Mouse (Mus musculus): ENCODE measurements around the gene Gmfb.
"Not testable (repeated sequence)": the region's sequence is repeated elsewhere in the genome, so short reads cannot be mapped to it uniquely, and the experiment has no call there.

Gmfb gene

GRCm38 (mm10) chr14:46821873-46822716 lies at the start of gene Gmfb:
TSS of gene Gmfb (minus strand) at chr14:46822242.
- in situ Hi-C loops (cut with MboI, MseI) = no loop called here

GRCm38 (mm10) chr14:46862922-46863321 lies 40.9 kb upstream of the Gmfb start:
- in situ Hi-C loops (cut with MboI, MseI) = no loop called here

DNA sequence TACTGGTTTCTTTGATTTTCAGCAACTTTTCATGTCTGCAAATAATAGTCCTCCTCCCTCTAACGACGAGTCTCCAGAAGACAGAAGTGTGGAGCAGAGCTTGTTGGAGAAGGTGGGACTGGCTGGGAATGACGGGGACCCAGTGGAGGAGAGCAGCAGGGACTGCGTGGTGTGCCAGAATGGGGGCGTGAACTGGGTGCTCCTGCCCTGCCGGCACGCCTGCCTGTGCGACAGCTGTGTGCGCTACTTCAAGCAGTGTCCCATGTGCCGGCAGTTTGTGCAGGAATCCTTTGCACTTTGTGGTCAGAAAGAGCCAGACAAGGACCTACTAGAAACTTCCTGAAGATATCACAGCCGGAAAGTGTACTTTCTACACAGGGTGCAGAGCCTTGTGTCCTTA lies 31.6 kb upstream of the Gmfb start:
- in situ Hi-C loops (cut with MboI, MseI) = no loop called here

DNA sequence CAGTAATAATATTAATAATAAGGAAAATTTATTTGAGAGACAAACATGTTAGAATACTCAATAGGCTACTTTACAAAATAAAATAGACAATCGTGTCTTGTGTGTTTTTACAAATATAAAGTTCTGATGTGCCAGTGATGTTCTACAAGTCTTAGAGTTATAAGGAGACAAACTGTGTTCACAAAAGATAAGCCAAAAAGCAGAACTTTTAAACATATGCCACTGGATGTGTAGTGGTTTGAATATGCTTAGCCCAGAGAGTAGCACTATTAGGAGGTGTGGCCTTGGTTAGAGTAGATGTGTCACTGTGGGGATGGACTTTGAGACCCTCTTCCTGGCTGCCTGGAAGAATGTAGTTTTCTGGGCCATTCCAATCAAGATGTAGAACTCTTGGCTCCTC lies 27.7 kb upstream of the Gmfb start:
- in situ Hi-C loops (cut with MboI, MseI) = no loop called here

- in situ Hi-C loops (cut with MboI, MseI) = no loop called here
Measured at GRCm38 (mm10) chr14:46848736-46849135, 26.7 kb upstream of the Gmfb start.

GRCm38 (mm10) chr14:46848063-46848590 lies 26.1 kb upstream of the Gmfb start:
- in situ Hi-C loops (cut with MboI, MseI) = no loop called here

GRCm38 (mm10) chr14:46845706-46846105 lies 23.7 kb upstream of the Gmfb start:
- in situ Hi-C loops (cut with MboI, MseI) = no loop called here

GRCm38 (mm10) chr14:46839326-46839725 lies 17.3 kb upstream of the Gmfb start:
- in situ Hi-C loops (cut with MboI, MseI) = no loop called here

DNA sequence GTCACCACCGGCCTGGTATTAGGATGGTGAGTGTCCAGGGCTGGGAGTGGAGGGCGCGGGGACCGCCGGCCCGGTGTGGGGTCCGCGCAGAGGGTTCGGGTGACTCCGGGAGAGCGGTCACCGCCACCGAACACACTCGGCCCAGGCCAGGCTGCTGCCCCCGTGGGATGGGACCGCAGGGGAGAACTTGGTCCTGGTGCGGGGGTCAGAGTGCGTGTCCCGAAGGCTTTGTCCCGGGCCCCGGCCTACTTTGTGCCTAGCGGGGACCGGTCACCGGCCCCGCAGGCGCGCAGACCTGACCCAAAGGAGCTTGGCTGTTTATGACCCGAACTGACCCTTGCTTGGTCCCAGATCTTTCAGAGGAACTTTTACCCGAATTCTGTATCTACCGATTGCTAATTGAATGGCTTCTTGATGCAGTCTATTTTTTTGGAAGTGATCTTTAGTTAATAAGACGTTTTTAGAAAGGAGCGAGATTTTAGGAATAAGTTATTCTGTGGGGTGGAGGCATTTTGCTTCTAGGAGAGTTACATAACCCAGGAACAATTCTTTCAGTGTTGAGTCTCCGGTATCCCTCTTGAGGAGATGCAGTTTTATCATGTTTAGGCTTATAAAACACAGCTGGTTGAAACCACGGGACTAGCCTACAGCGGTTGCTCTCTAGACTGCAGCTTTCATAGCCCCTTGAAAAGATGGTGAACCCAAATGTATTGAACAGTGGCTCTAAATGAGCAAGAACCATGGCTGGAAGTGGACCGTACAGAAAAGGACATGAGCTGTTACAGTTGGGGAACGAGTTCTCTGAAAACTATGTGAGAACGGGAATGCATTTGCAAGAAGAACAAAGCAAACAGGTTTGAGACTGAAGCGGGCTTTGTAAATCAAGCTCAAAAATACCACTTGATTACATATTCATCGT lies 10.6 kb upstream of the Gmfb start:
- in situ Hi-C loops (cut with MboI, MseI) = no loop called here

- in situ Hi-C loops (cut with MboI, MseI) = no loop called here
Measured at GRCm38 (mm10) chr14:46831837-46832333, 9.8 kb upstream of the Gmfb start, which contains the start of gene Cgrrf1. TSS of gene Cgrrf1 (plus strand) at chr14:46832125.

- in situ Hi-C loops (cut with MboI, MseI) = no loop called here
Measured at GRCm38 (mm10) chr14:46831295-46831694, 9.3 kb upstream of the Gmfb start.

GRCm38 (mm10) chr14:46827430-46827829 lies 5.4 kb upstream of the Gmfb start:
- in situ Hi-C loops (cut with MboI, MseI) = no loop called here

- in situ Hi-C loops (cut with MboI, MseI) = no loop called here
Measured at GRCm38 (mm10) chr14:46823996-46824395, 2.0 kb upstream of the Gmfb start.

DNA sequence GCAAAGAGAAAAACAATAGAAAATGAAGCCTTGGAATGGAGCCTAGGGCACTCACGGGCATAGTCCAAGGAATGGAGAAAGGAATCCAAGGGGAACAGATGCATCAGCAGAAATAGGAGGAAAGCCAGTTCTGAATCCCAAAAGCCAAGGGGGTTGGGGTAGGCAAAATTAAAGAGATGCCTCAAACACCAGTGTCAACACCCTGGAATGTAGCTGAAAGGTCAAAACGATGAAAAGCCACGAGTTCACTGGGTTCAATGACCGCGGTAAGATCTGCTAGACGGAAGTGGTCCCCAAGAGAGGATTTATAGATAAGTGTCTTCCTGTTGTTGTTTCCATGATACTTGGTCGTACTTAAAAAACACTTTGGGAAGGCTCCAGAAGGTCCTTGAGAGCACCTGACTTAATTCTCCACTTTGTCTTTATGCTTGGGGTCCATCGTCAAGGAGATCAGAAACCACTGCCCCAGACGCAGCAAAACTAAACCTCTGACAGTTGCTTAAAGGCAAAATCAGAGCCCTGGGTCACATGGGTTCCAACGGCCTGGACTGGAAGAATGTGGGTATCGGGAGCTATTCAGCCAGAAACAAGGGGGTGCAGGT lies 670 bp downstream of the Gmfb start:
- in situ Hi-C loops (cut with MboI, MseI) = no loop called here

- in situ Hi-C loops (cut with MboI, MseI) = not testable (repeated sequence)
Measured at GRCm38 (mm10) chr14:46819961-46820360, 2.1 kb downstream of the Gmfb start.

- in situ Hi-C loops (cut with MboI, MseI) = no loop called here
Measured at GRCm38 (mm10) chr14:46818743-46819142, 3.3 kb downstream of the Gmfb start.

DNA sequence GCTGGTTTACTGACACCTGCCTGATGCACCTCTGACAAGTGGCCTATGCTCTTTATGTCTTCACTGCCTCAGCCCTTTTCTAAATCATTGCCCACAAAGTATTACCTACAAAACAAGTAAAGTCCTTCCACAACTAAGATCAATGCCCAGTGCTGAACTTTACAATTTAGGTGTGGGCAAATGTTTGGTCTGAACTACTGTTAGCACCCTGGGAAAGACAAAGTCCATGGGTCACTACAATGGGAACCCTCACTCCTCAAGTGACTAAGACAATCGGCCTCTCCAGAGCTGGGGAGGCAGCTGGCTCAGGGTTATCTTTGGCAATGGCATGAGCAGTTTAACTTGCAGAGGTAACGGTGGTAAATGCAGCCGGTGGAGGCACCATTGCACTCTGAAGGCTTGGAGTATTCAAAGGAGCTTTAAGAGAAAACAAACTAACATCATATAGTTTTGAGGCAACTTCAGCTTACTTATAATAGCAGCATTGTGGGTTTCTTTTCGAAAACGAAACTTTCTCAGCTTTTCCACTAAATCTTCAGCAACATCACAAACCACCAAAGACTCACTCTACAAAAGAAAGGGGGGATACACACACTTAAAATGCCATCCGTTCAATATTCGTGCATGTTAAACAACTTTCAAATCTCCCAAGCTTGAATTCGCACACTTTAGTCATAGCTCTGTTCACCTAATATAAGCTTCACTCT lies 5.0 kb downstream of the Gmfb start:
- in situ Hi-C loops (cut with MboI, MseI) = no loop called here

DNA sequence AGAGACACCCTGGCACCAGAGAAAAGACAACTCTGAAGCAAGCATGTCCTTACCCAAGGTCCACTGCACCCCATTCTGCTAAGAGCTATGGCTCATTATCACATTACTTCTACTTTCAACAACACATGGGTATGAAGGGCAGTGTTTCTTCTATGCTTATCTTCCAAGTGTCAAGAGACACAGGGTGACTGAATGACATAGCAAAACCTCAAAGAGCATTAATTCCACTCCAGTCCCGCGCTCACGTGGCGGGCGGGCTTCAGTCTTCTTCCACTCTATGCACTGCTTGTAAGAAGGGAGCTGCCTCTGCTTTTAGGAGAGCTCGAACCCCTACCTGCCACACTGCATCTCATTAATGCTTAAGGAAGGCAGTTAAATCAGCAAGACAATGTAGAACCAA lies 6.4 kb downstream of the Gmfb start:
- in situ Hi-C loops (cut with MboI, MseI) = no loop called here

- in situ Hi-C loops (cut with MboI, MseI) = no loop called here
Measured at GRCm38 (mm10) chr14:46807927-46808326, 14.1 kb downstream of the Gmfb start.

- in situ Hi-C loops (cut with MboI, MseI) = no loop called here
Measured at GRCm38 (mm10) chr14:46806186-46806585, 15.9 kb downstream of the Gmfb start.

DNA sequence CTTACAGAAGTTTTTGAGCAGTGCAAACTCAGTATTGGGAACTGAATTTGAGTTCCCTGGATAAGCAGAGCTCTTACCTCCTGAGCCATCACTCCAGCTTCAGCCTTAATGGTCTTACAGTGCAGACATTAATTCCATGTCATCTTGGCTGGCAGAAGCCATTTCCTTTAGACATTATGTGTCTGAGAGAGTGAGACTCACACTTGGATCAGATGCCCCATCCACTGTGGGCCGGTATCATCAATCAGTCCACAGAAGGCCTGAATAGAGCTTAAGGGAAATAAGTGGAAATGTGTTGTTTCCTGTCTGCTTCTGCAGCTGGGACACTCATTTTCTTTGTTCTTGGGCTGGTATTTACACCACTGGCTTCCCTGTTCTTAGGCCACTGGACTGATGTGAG lies 18.3 kb downstream of the Gmfb start:
- in situ Hi-C loops (cut with MboI, MseI) = no loop called here
